Mouse (Mus musculus) stomach, postnatal 0 days (tissue): ENCODE measurements around the gene Tmc6.

ENCODE experiments used
- CTCF ChIP-seq: IDR thresholded peaks from 2 replicates; pipeline ENCODE4 v1.5.1; 2016; ENCODE audit warnings: antibody characterized with exemption, low read depth, mild to moderate bottlenecking, moderate library complexity
- EP300 ChIP-seq: optimal IDR thresholded peaks from 2 replicates; pipeline ENCODE3; 2016; ENCODE audit warnings: antibody characterized with exemption

- TF ChIP-seq CTCF (no peak), EP300 (no peak)
Measured at GRCm38 (mm10) chr11:117755891-117756290, 26.1 kb downstream of the Tmc6 start.
